Mouse (Mus musculus): Measurements from ENCODE around the gene Gm43552.

Gm43552 gene

DNA sequence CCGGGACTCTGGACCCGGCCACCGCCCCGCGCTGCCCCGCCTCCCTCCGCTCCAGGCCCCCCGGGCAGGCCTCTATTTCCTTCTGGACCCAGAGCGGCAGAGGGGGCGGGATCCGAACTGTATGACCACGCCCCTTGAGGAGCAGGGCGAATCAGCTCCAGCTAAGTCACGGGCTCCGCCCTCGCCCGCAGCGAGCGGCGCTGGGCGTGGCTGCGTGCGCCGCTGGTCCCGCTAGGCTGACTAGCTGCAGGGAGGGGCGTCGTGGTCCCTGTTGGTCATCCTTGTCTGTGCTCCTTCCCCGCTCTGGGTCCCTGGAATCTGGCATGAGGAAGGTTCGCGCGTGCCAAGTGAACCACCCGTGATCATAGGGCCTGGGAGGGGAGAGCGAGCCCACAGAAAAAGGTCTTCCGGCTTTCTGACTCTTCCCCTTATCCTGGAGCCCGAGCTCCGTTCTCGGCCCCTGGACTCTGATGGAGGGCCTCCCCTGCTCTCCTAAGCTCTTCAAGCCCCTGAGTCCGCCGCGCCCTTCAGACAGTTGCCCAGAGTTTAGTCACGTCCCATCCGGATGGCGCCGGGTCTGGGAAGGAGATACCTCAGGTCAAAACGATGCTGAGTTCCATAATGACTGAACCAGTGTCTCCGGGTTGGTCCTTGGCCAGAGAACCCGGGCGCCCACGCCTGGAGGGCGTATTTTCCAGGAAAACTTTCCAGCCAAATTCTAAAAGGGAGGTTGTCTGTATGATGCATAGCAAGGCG is 56.6 kb downstream of the Gm43552 start, which contains the start of gene Ugdh:
Gene Ugdh (minus strand): TSS at position 144 of the 756 bp plus-strand sequence.
- DNase-seq: peak; percentile 99

DNA sequence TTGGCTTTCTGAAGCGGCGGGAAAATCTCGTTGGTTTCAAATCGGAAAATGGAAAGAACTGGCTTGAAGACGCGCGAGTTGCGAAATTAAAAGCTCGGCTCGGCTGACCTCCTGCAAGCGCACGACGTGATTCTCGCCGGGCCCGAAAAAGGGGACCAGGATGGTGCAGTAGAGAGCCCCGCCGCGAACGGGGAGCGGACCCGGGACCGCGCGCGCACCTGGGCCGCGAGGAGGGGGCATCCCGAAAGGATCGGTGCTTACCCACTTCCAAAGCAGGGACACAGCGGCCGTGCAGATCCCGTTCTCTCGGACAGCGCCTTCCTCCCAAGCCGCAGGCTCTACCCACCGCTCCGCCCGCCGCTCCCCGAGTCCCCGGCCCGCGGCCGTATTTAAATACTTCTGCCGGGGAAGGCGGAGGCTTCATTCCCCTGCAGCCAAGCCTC is 57.2 kb downstream of the Gm43552 start:
- DNase-seq: no peak

DNA sequence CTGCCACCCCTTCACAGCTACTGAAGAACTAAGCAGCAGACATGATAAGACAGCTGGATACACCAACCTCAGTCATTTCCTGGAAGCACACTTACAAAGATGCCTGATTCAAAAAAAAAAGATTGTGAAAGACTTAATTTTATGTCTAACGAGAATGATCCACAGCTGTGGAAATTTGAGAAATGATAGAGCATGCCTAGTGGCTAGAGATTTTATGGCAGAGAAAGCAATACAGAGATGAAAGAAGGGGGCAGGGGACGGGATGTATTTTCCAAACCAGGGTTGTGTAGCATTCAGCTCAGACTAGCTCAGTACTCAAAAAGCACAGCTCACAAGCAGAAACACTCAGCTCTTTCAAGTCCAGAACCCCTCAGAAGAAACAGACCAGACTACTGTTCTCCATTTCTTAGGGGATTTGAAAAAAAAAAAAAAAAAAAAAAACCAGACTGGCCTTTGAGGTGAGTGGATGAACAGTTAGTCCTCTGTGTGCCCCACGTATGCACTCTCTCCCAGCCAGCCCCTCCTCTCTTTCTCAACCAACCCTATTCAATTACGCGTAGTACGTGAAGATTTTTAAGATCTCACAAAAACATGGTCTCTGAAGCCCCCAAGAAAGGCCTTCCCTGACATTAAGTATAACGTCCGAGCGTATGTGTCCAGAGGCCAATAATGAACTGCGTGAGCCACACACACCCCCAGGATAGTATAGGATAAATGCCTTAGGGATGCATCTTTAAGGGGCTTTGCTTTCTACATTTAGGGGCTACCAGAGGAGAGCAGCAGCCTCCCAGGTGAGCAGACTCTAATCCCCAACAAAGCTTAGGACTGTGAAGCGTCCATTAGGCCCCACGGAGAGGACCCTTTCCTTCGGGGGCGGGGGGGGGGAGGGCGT is 57.9 kb downstream of the Gm43552 start:
- no peak for DNase-seq

DNA sequence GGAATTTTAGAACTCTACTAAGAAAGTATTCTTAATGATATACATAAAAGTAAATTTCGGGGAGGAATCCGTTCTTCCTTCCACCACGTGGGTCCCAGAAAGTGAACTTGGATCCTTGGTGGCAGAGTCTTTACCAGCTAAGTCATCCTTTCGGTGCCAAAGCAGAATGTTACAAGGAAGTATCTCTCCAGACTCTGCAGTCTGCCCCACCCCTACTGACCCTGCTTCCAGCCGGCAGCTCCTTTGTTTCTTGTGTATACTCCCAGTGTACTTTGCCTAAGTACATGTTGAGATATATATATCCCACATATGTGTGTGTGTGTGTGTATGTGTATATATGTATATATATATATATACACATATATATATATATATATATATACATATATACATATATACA is 63.2 kb downstream of the Gm43552 start:
- DNase-seq: no peak

DNA sequence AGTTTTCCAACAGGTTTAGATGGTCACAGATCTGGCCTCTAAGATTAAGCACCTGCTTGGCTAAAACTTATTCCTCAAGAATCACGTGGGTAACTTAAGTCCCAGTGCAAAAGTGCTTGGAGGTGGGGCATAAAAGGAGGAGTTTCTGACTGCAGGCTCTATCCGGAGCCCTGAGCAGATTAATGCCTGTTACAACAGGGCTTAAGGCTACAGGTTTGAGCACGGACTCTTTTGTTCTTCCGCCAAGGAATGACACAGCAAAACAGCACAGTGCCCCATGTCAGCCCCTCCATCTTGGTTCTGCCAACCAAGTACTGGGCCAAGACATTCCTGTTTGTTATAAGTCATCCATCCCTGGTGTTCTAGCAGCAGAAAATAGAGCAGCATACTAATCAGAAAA is 64.3 kb downstream of the Gm43552 start:
- peak; percentile 47 to 58 for DNase-seq

DNA sequence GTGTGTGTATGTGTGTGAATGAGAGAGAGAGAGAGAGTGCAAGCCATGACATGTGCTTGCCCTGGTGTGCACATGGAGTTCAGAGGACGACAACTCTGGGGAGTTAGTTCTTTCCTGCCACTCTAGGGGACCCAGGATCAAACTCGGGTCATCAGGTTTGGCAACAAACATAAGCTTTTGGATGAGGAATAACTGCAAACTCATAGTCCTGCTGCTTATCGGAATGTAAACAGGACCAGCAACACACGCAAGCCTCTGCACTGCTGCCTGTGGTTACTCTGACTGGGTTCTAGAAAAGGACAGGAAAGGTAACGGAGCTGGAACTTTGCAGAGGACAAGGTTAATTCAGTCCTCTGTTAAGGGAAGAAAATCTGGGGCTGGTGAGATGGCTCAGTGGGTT is 67.4 kb downstream of the Gm43552 start:
- DNase-seq: no peak

DNA sequence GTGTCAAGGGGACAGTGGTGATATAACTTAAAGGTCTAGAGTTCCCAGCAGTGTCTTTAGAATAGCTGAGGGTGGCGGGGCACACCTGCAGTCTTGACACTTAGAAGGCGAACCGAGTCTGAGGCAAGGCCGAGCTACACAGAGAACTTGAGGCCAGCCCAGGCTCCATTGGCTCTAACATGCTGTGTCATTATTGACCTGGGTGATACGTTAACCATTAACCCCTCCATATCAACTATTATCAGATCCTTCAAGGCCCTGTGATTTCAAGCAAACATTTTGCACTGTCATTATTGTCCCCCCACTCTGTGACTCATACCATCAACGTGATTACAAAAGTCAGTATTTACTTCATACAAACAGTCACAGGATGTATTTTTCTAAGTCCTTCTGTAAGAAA is 68.4 kb downstream of the Gm43552 start:
- peak; percentile 58 to 70 for DNase-seq

DNA sequence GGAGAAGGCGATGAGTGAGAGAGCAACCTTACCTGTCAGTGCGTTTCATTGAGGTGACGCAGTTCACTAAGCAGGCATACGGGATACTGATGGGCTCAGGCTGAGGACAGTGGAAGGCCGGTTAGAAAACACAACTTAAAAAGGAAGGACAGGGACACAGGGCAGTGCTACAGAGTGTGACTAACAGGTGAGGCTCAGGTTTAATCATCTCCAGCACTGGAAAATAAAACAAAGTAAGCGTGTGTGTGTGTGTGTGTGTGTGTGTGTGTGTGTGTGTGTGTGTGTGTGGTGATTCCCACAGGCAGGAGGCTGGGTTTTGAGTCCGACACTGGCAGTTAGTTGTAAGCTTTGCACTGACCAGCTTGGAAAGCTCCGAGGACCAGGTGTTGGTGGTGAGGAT is 69.8 kb downstream of the Gm43552 start:
- DNase-seq: peak; percentile 46 to 56

DNA sequence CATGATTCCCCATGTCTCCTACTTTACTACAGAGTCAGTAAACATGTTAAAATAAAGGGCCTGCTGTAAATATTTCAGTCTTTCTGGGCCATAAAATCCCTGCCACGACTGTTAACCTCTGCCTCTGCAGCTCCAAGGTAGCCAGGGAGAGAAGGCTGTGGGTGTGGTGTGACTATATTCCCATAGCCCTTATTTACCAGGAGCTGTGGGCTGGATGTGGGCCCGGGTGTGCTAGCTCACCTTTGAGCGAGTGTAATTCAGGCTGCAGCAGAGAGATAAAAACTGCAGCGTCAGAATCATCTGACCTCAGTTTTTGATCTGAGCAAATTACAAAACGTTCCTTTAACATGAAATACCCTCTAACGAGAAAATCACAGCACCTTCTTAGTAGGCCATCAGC is 71.8 kb downstream of the Gm43552 start:
- peak in 1 of 2 experiments; percentile 26 for DNase-seq

DNA sequence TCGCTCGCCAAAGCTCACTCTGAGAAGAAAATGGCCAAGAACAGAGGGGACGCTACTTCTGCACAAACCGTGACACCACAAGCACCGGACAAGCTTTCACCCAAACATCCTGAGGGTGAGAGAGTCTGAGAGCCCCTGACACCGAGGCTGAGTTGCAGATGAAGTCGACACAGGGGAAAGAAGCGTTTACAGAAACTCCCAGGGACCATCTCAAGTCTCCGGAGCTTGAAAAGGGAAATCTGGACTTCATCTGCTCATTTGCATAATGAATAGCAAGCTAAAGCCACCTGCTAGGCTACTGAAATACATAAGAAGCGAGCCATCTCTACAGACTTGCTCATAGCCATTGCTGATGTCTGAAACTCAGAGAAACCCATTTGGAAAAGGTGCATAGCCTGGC is 73.5 kb downstream of the Gm43552 start:
- no peak for DNase-seq

DNA sequence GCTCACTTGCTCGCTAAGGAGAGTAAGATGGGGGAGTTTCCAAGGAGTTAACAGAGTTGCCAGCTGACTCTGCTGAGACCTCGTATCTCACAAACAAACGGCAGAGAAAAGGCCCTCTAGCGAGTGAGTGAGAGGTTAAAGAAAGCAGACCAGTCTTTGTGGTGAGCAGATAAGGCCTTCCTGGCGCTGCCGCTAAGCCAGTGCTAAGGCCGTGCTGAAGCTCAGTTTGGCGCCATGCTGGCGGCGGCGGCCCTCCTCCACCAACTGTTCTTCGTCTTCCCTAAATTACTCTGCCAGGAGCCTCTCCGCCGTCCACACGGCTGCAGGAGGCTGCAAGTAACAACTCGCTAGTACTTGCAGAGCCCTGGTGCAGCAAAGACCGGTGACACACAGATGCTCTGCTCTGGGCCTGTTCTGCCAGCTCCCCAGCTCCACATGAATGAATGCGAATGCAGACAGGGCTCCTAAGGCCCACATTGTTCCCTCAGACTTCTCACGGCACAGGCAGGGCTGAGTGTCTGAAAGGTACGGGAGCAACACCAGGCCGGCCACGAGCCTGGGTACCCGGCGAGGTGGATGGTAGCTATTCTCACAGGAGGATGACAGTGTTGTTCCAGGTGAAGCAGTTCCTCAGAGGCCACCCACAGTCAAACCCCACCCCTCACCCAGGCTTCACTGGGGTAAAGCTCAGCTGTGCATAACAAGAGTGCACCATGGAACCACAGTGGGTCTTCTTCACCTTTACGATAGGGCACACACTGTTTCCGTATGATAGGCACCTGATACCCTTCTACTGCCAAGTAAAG is 76.8 kb downstream of the Gm43552 start:
- no peak for DNase-seq

DNA sequence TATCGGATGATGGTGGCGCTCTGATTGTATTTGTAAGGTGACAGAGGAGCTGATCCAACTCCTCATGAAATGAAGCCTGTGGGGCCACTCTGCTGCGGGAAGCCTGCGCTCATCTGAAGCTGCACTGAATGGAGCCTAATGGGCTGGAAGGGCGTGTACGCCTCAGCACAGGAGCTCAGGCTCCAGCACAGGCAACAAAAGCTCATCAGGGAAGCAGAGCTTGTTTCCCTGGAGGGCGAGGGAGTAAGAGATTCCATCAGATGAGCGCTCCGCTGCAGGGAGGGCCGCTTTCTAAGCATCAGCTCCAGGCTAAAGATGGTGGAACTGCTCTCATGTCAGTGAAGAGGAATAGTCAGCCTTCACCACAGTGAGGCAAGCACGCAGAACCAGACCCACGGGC is 84.6 kb downstream of the Gm43552 start:
- DNase-seq: no peak

DNA sequence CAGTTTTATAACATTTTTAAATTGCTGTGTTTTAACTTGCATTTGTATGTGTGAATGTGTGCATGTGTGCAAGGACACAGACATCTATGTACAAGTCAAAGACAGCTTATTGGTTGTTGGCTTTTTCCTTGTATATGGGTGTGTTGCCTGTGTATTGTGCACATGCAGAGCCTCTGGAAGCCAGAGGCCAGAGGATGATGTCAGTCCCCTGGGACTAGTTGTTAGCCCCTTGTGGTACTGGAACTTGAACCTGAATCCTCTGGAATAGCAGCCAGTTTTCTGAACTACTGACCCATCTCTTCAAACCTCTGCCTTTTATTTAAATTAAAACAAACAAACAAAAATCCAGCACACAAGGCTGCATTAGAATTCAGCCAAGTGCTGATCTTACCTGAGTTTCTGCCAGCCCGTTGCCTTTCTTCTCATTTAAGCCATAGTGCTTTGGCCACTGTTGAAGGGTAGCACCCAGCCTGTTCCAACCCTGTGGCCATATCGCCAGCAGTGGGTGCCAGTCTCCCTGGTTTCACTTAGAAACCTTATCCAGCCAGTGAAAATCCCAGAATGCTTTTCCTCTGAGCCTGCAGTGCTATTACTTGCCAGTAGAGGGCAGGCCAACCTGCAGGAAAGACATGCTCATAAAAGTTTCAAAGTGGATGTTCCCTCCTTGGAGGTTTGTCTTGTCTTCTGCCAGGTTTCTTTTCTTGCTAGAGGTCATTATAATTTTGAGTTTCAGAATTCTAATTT is 91.2 kb downstream of the Gm43552 start:
- DNase-seq: peak; percentile 86 to 90

DNA sequence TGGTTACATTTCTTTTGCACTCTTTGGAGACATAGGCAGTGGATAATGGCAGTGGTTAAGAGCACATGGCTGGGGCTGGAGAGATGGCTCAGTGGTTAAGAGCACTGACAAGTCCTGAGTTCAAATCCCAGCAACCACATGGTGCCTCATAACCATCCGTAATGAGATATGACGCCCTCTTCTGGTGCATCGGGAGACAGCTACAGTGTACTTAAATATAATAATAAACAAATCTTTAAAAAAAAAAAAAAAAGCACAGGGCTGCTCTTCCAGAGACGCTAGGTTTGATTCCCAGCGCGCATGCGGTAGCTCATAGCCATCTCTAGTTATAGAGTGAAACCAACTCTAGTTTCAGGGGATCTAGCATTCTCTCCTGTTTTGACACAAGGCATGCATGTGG is 98.2 kb downstream of the Gm43552 start:
- no peak for DNase-seq

DNA sequence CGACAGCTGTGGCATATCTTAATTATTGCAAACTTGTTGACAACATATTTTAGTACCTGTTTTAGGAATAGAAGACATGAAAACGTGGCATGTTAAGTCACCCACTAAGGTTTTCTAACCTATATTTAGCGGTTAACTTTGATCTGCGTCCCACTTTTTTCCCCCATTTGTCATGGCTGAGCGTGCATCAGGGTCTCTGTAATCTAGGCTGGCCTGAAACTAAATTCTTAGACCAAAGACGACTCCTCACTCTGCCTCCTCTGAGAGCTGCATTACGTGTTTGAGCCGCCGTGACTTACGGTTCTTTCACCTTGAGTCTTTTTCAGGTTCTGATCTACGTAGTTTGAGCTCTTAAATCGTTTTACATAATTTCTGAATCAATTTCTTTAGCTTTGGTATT is 100.9 kb downstream of the Gm43552 start:
- peak in 1 of 2 experiments; percentile 6 for DNase-seq

DNA sequence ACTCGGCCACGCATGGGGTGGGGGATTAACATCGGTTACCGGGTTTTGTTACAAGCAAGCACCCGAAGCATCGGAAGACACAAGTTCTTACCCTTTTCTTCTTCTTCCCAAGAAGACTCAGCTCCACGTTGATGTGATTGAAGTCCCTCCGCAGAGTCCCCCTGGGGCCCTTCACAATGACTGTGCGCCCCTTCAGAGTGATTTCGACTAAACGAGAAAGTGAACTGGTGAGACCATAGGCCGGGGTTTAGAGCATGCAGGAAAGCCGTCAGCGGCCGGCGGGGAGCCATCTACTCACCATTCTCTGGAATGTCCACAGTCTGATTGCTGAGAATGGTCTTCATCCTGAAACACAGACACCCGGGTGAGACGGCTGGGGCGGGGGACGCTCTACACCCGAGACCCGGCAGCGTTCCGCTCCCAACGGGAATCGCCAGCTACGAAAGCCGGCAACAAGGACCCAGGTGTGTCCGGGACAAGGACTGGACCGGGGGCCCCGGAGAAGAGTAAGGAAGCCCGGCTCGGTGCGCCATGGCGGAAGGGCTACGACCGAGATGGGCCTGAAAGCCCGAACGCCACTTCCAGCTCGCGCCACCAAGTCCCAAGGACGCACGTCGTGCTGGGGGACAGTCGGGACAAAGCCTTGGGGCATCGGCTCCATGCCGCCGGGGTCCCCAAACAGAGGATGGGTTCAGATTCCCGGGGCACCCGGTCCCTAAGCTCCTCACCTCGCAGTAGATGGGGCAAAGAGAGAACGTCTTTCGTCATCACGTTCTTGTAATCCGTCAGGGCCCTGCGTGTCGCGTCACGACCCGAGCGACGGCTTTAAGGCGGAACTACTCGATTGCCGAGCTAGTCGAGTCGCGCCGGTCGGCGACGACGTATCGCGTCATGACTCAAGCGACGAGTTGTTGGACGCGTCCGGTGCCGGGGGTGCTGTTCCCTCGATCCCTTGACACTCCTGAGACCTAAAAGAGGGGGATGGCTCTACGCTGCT is 101.7 kb downstream of the Gm43552 start, which contains the start of the genes Rpl9 and Lias:
Gene Rpl9 (minus strand): TSS at position 797 of the 997 bp plus-strand sequence.
Gene Lias (plus strand): TSS at position 850 of the 997 bp plus-strand sequence.
- peak; percentile 98 to 99 for DNase-seq

DNA sequence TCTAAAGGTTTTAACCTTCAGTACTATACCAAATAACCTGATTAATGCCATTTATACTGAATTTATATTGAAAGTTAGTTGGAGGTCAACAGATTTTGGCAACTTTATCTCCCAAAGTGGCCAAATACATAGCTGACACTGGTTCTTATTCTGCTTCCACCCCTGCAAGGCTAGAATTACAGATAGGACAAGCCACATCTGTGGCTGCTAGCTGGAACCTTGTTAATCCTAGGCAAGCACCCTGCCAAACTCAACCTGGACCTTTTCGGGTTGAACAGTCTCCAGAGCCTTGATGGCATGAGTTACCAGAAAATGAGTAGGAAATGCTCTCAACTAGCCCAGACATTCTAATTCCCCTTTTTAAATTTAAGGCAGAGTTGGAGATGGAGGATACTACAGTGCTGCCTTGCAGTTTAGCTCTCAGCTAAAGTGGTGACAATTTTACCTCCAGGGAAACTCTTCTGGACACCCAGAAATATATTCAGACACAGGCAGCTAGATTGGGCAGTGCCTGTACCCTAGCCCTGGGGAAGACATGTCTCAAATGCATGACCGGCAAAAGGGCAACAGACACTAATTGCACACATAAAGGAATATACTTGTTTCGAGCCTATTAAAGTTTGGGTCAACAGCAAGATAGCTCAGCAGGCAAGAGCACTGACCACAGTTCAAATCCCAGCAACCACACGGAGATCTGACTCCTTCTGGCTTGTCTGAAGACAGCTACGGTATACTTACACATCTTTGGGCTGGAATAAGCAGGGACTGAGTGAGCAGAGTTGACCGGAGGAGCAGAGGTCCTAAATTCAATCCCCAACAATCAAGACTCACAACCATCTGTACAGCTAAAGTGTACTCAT is 105.4 kb downstream of the Gm43552 start:
- DNase-seq: no peak

DNA sequence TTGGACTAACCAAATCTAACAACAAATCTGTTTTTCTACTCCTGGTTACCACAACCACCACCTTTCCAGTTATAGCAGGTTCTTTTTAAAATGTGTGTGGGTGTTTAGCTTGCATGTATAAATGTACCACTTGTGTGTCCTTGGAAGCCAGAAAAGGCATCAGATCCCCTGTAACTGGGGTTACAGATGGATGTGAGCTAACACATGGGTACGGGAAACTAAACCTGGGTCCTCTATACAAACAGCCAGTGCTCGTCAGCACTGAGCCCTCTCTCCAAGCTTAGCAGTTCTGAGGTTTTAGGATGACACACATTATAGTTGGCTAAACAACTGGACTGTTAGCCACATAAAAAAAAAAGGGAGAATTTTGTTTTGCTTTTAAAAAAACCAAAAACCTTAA is 106.9 kb downstream of the Gm43552 start:
- no peak for DNase-seq
